Mouse (Mus musculus) testis, adult 10 weeks (tissue): ENCODE measurements around the gene Gm21650. TPM values are rescaled to one million over a fixed set of nuclear protein-coding genes. Genes with fewer than 3 reads are reported as not detected.

Source experiments
- polyA plus RNA-seq: library from polyadenylated mRNA; stranded (reverse); fragments of 350-450 nt; fragmentation: Illumina TruSeq; extraction: RNeasy Lipid Tissue Mini Kit (QIAGEN cat#74804); gene quantifications from one replicate; pipeline ENCODE4 v1.2.3, GENCODE M21; 2014; ENCODE audit warnings: low read depth, low replicate concordance

Gm21650 gene
- 4.1 TPM for polyA plus RNA-seq

GRCm38 (mm10) chrY:77692508-77692907, at the start of gene Gm21650:
Gene Gm21650, plus strand, starts transcription at chrY:77692808.

